Mouse (Mus musculus): ENCODE measurements around the gene B3galt1.

B3galt1 gene

GRCm38 (mm10) chr2:67931994-67932393, 366.3 kb downstream of the B3galt1 start:
- CTCF ChIA-PET, result no interaction called here

DNA sequence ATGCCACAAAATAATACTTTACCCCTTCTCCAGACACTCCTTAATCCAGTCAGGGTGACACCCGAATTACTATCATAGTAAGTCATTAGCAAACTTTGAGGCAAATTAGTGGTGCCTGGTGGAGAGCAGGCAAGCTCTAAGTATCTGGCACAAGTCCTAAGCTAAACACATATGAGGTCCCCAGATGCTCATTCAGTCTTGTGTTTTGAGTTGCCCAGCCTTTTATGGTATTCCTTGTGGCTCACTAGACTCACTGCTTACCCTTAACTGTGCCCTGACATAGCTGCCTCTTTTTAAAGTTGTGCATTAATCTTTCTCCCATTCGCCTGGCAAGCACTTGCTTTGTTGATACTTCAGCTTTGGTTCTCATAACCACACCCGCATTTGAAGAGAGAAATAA, 382.7 kb downstream of the B3galt1 start:
- CTCF ChIA-PET, result no interaction called here

DNA sequence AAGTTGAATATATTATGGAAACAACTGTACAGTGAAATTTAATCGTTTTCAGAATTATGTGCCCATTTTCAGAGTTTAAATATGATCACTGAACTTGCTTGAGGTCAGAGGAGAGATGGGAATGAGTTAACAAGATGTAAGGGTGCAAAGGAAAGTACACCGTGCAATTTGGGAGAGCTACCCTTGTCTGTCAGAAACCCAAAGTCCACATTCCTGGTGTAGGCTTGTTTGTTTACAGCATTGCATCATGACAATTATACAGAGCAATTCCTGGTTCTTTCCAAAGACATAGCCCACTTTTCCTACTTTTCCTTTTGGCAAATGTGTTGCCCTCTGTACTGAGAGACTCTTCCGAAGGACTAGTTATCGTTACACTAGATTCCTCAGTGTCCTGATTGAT, 390.5 kb downstream of the B3galt1 start:
- CTCF ChIA-PET, result no interaction called here

- CTCF ChIA-PET, result no interaction called here
Measured at GRCm38 (mm10) chr2:67957561-67957960, 391.9 kb downstream of the B3galt1 start.

DNA sequence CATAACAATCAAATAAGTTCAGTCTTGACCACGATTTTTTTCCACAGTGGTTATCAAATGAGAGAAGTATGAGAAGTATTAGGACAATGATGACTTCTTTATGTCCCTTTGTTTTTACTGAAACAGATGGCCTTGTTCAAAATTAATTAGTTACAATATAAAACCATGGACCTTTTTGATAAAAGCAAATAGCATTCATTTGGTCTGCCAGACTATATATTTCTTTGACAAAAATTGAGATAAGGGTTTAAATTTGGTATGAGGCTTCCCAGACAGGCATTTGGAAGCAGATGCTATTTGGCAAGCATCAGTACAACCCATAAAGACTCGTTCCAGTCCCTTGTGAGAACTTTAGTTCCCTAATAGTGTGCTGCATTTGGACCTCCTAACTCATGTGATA, 395.0 kb downstream of the B3galt1 start:
- CTCF ChIA-PET, result no interaction called here

- CTCF ChIA-PET, result no interaction called here
Measured at GRCm38 (mm10) chr2:67968812-67969211, 403.1 kb downstream of the B3galt1 start.

DNA sequence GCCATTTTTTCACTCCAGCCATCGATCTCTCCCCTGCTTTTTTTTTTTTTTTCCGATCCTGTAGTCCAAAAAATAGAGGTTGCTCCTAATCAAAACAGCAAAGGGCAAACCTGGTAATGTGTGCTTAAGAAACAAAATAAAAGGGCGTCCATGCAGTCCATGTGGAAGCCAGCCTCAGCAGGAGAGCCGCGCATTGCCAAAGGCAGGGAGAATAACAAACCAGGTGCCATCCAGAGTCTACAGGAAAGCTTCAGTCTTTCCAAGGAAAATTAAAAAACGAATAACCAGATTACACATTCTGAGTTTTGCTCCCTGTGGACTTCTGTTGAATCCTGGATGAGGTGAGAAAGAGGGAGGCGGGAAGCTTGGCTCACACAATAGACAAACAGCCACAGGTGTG, 405.4 kb downstream of the B3galt1 start:
- CTCF ChIA-PET, result no interaction called here

GRCm38 (mm10) chr2:67971576-67971975, 405.9 kb downstream of the B3galt1 start:
- CTCF ChIA-PET, result no interaction called here

DNA sequence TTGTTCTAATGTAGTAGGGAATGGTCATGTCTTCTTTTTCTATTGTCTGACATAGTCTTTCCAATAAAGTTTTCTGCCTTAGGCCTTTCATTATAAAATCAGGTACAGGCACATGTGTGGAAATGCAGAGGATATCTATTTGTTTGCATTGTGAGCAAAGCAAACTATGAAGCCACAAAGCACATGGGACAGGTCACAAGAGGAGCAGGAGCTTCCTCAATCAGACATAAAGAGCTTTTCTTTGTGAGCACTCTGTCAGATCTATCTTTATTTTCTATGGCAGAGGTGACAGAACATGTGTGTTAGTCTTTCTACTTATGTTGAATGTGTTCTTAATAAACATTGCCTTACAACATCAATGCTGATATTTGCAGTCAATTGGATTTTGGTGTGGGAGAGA, 410.1 kb downstream of the B3galt1 start:
- CTCF ChIA-PET, result no interaction called here

GRCm38 (mm10) chr2:67976488-67976887, 410.8 kb downstream of the B3galt1 start:
- CTCF ChIA-PET, result no interaction called here

GRCm38 (mm10) chr2:67977620-67978262, 412.1 kb downstream of the B3galt1 start:
- CTCF ChIA-PET, result no interaction called here

DNA sequence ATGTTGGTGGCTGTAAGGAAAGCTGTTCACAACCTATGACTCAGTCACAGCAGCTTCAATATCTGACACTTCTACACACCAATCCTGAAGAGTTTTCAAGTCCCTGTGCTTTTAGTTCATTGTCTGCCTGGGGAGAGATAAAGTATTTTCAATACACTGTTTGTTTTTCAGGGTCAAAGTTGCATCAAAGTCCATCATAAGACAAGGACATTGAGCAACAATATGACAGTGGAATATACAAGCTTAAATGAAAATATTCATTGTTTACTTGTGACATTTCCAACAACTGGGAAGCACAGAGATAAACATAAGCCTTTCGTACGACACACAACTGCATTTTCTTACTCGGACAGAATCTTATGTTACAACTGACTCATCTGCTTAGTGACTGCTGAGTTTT, 417.9 kb downstream of the B3galt1 start:
- CTCF ChIA-PET, result no interaction called here

GRCm38 (mm10) chr2:67985133-67985532, 419.5 kb downstream of the B3galt1 start:
- CTCF ChIA-PET, result no interaction called here

DNA sequence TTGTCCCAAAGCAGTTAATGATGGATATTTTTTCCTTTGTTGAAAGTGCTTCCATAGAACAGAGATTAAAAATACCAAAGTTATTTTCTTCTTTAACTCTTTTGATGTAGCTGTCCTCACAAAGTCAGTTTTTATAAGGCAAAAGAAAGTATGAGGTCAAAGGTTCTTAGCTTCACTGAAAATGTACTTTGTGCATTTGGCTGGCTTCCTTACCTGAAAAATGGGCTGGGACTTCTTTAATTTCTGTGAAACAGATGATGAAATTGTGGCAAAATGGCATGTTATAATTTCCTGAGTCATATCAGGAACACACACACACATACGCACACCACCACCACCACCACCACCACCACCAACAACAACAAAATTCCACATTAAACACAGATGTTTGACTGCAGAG, 427.8 kb downstream of the B3galt1 start:
- CTCF ChIA-PET, result no interaction called here

DNA sequence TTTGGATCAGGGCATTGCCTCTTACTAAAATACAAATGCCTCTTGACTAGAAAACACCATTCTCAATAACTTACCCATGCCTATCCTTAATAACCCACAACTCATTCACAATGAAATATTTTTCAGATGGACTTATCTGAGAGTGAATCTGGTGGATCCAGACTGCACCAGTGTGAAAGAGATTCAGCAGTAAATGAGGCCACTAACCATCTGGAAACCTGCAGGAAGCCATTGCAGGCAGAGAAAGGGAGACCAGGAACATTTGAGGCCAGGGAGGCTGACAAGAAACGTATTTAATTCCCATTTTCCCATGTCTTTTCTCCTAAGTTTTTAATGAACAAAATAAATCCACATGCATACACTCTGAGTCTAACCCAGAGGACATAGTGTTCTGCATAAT, 437.4 kb downstream of the B3galt1 start:
- CTCF ChIA-PET, result no interaction called here

- CTCF ChIA-PET, result no interaction called here
Measured at GRCm38 (mm10) chr2:68005210-68005609, 439.5 kb downstream of the B3galt1 start.

DNA sequence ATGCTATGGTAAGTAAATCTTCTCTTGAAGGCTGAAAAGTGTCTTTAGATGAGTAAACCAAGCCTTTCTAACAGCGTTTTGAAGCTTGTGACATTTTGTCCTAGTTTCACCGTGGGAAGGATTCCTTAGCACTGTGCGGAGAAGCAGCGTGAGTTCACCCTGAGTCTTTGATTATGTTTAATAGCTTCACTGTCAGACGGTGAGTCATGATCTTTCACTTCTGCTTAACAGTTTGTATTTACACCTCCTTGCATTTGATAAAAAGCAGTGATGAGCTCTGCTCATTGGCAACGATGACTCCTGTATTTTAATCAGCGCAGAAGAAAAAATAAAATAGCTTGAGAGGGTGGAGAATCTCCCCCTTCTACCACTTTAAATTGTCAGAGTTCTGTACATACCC, 440.0 kb downstream of the B3galt1 start:
- CTCF ChIA-PET, result no interaction called here

DNA sequence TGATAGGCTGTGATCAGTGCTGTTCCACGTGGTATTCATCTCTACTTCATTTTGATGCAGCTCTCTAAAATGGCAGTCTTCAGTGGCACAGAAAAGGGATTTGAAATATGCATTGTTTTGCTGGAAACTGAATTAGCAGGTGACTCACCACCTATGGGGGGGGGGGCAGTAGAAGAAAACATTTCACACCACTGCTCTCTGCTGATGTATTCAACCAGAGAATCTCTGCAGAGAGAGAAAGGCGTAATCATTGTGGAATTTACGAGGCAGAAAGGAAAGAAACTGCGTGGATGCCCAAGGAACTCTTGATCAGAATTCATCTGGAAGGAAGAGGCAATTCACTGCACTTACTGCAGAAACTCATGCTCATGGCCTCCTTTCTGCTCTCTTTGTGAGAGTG, 445.7 kb downstream of the B3galt1 start:
- CTCF ChIA-PET, result no interaction called here

DNA sequence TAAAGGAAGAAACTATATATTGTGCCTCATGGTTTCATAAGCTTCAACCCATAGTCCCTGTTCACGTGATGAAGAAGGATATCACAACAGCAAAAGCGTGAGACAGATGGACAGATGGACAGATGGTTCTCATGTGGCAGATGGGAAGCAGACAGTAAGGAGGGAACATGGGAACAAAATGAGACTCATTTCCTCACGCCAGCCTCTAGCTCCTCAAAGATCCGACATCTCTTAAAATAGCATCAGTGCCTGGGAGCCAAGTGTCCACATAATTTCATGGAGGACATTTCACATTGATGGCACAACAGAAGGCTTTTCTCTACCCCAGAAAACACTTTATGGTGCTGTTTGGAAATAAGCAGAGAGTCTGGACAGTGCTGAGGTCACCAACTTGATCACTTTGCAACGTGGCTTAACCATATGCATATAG, 454.6 kb downstream of the B3galt1 start:
- CTCF ChIA-PET, result no interaction called here

GRCm38 (mm10) chr2:68021541-68022152, 456.0 kb downstream of the B3galt1 start:
- CTCF ChIA-PET, result no interaction called here

DNA sequence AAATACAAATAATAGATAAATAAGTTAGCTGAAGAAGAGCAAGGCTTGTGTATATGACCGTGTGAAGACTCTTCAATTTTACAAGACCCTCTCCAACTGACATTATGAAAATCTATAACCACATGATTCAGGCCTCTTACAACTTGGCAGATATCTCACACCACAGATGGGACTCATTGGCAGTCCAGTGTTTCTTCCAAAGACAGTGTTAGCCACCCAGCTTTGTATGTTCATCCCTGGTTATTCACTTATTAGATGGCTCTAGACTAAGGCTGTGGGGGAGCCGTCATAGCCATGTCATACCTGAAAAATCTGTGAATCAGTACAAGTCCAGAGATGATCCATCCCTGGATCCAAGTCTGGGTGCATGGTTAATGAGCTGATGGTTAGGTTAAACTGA, 463.1 kb downstream of the B3galt1 start:
- CTCF ChIA-PET, result no interaction called here

- CTCF ChIA-PET, result no interaction called here
Measured at GRCm38 (mm10) chr2:68034711-68035110, 469.0 kb downstream of the B3galt1 start.

GRCm38 (mm10) chr2:68040752-68041151, 475.1 kb downstream of the B3galt1 start:
- CTCF ChIA-PET, result no interaction called here

DNA sequence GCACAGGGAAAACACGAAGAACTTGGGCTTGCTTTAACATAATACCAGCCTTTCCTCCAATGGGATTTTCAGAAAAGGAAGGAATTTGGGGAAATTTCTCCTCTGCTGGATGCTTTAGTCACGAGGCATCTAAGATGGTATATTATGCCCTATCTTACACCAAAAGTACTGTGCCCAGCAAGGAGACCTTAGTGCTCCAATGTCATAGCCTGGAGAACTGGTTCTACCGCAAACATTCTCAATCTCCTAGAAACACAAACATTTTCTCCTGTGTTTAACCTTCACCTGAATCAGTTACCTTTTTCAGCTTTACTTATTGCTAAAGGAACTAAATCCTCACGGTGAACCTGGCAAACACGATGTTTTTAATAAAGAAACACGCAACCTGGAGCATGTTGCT, 486.8 kb downstream of the B3galt1 start:
- CTCF ChIA-PET, result no interaction called here
